Mouse (Mus musculus) kidney, adult 2 months (tissue): Measurements from ENCODE around the gene Fam124a. TPM values are rescaled to one million over a fixed set of nuclear protein-coding genes. Genes with fewer than 3 reads are reported as not detected.

Experiments used
- DNase-seq: peaks from one replicate; pipeline ENCODE4 v3.0.0; 2021
- H3K27ac ChIP-seq: fragments of 200-500 bp; 2 replicates; pipeline ENCODE4 v1.5.1; 2012; ENCODE audit warnings: low read depth, low read length, control low read depth, inconsistent platforms; ENCODE audit not compliant: insufficient read depth
- H3K27me3 ChIP-seq: fragments of 200-500 bp; replicated peaks from 2 replicates; pipeline ENCODE4 v1.6.1; 2012; ENCODE audit warnings: mild to moderate bottlenecking, moderate library complexity, low read length, inconsistent platforms; ENCODE audit not compliant: control insufficient read depth, insufficient read depth
- H3K36me3 ChIP-seq: fragments of 200-500 bp; 2 replicates; pipeline ENCODE4 v1.6.1; 2012; ENCODE audit warnings: mild to moderate bottlenecking, moderate library complexity, low read length, inconsistent platforms; ENCODE audit not compliant: control insufficient read depth, insufficient read depth
- H3K4me1 ChIP-seq: fragments of 200-500 bp; 2 replicates; pipeline ENCODE4 v1.6.1; 2011; ENCODE audit warnings: low read length; ENCODE audit not compliant: control insufficient read depth, insufficient read depth
- H3K4me3 ChIP-seq: fragments of 200-500 bp; 2 replicates; pipeline ENCODE4 v1.5.1; 2011; ENCODE audit warnings: mild to moderate bottlenecking, low read depth, low read length, control low read depth; ENCODE audit not compliant: insufficient read depth
- CTCF ChIP-seq: fragments of 200-500 bp; conservative IDR thresholded peaks from 2 replicates; pipeline ENCODE4 v1.5.1; 2011; ENCODE audit warnings: low read depth, mild to moderate bottlenecking, control low read depth, low read length, moderate library complexity, mixed read lengths; ENCODE audit not compliant: insufficient read depth, insufficient read length
- POLR2A ChIP-seq: fragments of 200-500 bp; IDR thresholded peaks from one replicate; pipeline ENCODE4 v1.6.1; 2011; ENCODE audit warnings: low read depth, low read length, control low read depth
- WGBS: fragments of 180-500 bp; shearing (Covaris S2); methylation state at CpG from one replicate; pipeline ENCODE4 v1.1.7; 2018; 5-methylcytosine and 5-hydroxymethylcytosine counted together
- polyA plus RNA-seq: library from polyadenylated mRNA; depleted of rRNA; stranded (reverse); fragments of >200 nt; gene quantifications from 2 replicates; pipeline ENCODE4 v1.2.3, GENCODE M21; 2012

Gene Fam124a
- polyA plus RNA-seq, 1 experiment = 4.3 TPM

DNA sequence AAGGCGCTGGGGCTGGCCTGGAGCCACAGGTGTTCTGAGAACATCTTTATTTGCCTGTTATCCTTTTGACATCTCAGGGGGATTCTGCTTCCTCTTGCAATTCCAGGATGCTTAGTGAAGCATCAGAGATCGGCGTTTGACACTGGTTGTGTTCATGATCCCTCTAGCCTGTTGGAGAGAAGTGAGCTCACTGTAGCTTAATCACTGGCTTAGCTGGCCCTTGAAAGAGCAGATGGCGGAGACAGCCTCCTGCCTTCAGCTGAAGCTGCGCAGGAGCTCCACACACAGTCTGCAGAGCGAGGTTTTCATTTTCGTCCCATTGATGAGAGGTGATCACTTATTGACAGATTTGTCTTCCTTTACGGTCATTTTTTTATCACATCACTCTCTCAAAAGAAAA, 20.3 kb downstream of the Fam124a start:
- TF ChIP-seq CTCF = no peak
- TF ChIP-seq POLR2A = no peak
- Histone ChIP-seq H3K36me3 (no peaks in the 10 kb centered on the region), H3K4me3 (no peak overlapping the region), H3K4me1 (no peaks in the 10 kb centered on the region), H3K27me3 (no peaks in the 10 kb centered on the region), H3K27ac (no peak overlapping the region)
- DNase-seq = no peak
- 85% methylated on average over 8 of the region's 8 CpGs for WGBS

GRCm38 (mm10) chr14:62580945-62581344, 25.4 kb downstream of the Fam124a start:
- H3K36me3 ChIP-seq = no peaks in the 10 kb centered on the region
- 97% methylated on average over 3 of the region's 3 CpGs for WGBS
- H3K27me3 ChIP-seq = no peaks in the 10 kb centered on the region
- no peak overlapping the region for H3K27ac ChIP-seq
- H3K4me3 ChIP-seq = no peak overlapping the region
- 0 out of 2 replicates have a peak, but pooled peaks cover 3% of the 10 kb centered on the region for H3K4me1 ChIP-seq
- TF ChIP-seq CTCF (no peak), POLR2A (no peak)
- DNase-seq = no peak

DNA sequence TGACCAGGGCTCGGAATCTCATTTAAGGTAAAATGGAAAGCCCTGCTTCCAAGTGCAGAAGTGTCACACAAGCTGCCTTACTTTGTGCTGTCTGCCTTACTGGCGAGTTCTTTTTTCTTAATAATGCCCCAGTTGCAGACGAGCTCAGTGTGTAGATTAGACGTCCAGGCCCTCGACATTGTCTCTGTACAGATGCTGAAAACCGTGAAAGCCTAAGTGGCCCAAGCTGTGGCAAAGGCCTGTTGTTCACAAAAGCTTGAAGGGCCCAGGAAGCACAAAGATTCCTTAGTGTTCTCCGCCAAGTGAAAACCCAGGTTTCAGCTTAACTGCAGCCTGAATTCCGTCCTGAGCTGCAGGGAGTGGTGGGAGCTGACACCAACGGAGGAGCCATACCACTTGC, 26.2 kb downstream of the Fam124a start:
- DNase-seq = no peak
- Histone ChIP-seq H3K36me3 (no peaks in the 10 kb centered on the region), H3K4me1 (0 out of 2 replicates have a peak, but pooled peaks cover 3% of the 10 kb centered on the region), H3K27me3 (no peaks in the 10 kb centered on the region), H3K27ac (no peak overlapping the region), H3K4me3 (no peak overlapping the region)
- WGBS = 87% methylated on average over 9 of the region's 9 CpGs
- TF ChIP-seq POLR2A (no peak), CTCF (no peak)

GRCm38 (mm10) chr14:62584637-62585036, 29.1 kb downstream of the Fam124a start:
- H3K4me1 ChIP-seq = 0 out of 2 replicates have a peak, but pooled peaks cover 3% of the 10 kb centered on the region
- H3K27me3 ChIP-seq = no peaks in the 10 kb centered on the region
- TF ChIP-seq CTCF = no peak
- TF ChIP-seq POLR2A = no peak
- no peaks in the 10 kb centered on the region for H3K36me3 ChIP-seq
- DNase-seq = no peak
- no peak overlapping the region for H3K27ac ChIP-seq
- H3K4me3 ChIP-seq = no peak overlapping the region

DNA sequence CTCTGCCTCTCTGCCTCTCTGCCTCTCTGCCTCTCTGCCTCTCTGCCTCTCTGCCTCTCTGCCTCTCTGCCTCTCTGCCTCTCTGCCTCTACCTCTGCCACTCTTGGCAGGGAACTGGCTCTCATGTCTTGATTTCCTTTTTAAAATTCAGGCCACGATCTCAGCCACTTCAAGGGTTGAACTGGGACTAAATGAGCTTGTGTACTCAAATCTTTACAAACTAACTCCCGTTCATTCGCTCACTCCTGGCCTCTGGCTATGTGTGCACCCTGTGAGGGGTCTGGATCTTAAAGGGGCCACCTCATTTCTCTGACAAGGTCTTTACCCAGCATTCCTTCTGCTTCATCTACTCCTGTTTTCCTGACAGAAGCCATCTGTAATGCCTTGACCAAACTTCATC, 29.8 kb downstream of the Fam124a start:
- TF ChIP-seq POLR2A (no peak), CTCF (no peak)
- 51% methylated on average over 3 of the region's 3 CpGs for WGBS
- peak overlapping the region; percentile 32 for H3K27ac ChIP-seq

GRCm38 (mm10) chr14:62600109-62600522, 44.6 kb downstream of the Fam124a start:
- WGBS = 49% methylated on average over 6 of the region's 6 CpGs
- Histone ChIP-seq H3K4me1 (0 out of 2 replicates have a peak, but pooled peaks cover 2% of the 10 kb centered on the region), H3K27ac (no peak overlapping the region), H3K27me3 (no peaks in the 10 kb centered on the region), H3K36me3 (no peaks in the 10 kb centered on the region), H3K4me3 (no peak overlapping the region)
- no peak for DNase-seq
- no peak for TF ChIP-seq POLR2A
- no peak for TF ChIP-seq CTCF

More for the DNA sequence above, 29.8 kb downstream of the Fam124a start:
- Histone ChIP-seq H3K4me3 (no peak overlapping the region), H3K4me1 (0 out of 2 replicates have a peak, but pooled peaks cover 3% of the 10 kb centered on the region), H3K36me3 (no peaks in the 10 kb centered on the region), H3K27me3 (no peaks in the 10 kb centered on the region)
- peak; percentile 48 for DNase-seq

DNA sequence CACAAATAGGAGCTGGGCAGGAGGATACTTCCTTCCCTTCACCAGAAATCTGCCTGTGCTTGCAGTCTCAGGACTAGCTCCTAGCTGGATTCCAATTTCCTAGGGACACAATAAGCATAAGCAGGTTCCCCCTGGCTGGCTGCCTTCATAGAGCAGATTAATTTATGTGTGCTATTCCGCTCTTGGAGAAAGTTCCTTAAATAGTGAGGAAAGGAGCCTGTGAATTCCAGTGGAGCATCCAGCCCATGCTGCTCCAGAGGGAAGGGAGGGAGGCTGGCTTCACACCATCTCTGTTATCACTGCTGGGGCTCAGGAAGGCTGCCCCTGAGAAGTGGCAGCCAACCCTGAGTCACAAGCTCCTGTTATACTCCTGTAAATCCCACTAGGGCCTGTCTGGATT, 46.7 kb downstream of the Fam124a start:
- 50% methylated on average over 1 of the region's 1 CpGs for WGBS
- H3K4me1 ChIP-seq = 0 out of 2 replicates have a peak, but pooled peaks cover 2% of the 10 kb centered on the region
- peak; percentile 33 for DNase-seq
- no peaks in the 10 kb centered on the region for H3K36me3 ChIP-seq
- H3K27ac ChIP-seq = no peak overlapping the region
- H3K4me3 ChIP-seq = no peak overlapping the region
- TF ChIP-seq POLR2A (no peak), CTCF (no peak)
- H3K27me3 ChIP-seq = no peaks in the 10 kb centered on the region
